Comparison of ENCODE assay signal across 12 mouse cellular contexts in genomic region chr17:82827170-82827569, GRCm38 (mm10).
DNase-seq lines count a peak whose midpoint lies in the region; ATAC-seq lines count a peak whose summit lies in the region.
"Had no signal": no experiment of that assay in that cellular context is flagged by ENCODE, and none has a peak within 500 bp of the region (broad histone marks: within the 10 kb centered on the region; RNA-seq: fewer than 3 reads in every experiment).

No protein-coding gene starts in this region.

- DNase-seq in adrenal gland, adult (ENCODE audit: inconsistent age in 2 of 2, low spot score in 1 of 2), result peak; percentile 4 to 39
- DNase-seq in adrenal gland, adult 18-20 months (ENCODE audit: low spot score in 2 of 2), result no peak
- peak; percentile 11 for DNase-seq in kidney, adult 9 months
- DNase-seq in kidney, adult 11 months, result no peak
- peak; percentile 26 for DNase-seq in ES-CJ7 (ENCODE audit: low read depth, low spot score)
- peak; percentile 4 for DNase-seq in kidney, postnatal 14 days
- DNase-seq in left cerebral cortex, adult 11 months (ENCODE audit: low spot score), result no peak
- DNase-seq: cerebellum, adult 2 months; forebrain, postnatal 0 days; right cerebral cortex, postnatal 14 days; thymus, postnatal 14 days had no signal

- no peak for ATAC-seq in CD4-positive, CD25-positive, alpha-beta regulatory T cell, adult 4 months
- ATAC-seq: forebrain, postnatal 0 days had no signal

Comparison
In these comparisons a context has a peak if more than half of its experiments do, and no peak if none do; other contexts are left out.
1. DNase-seq: peak in adrenal gland, adult (2 of 2), kidney, adult 9 months (single experiment), ES-CJ7 (single experiment) and kidney, postnatal 14 days (single experiment); none in adrenal gland, adult 18-20 months (0 of 2), kidney, adult 11 months (single experiment) and left cerebral cortex, adult 11 months (single experiment).